Mouse (Mus musculus) midbrain, embryonic 12.5 days (tissue): ENCODE data around the gene Fam193b. TPM values are rescaled to one million over a fixed set of nuclear protein-coding genes. Genes with fewer than 3 reads are reported as not detected.

ENCODE experiments used
- ATAC-seq: fragments of 200-750 bp; cut with Nextera tagmentation; 2 replicates; pipeline ENCODE4 v1.8.0; 2017; ENCODE audit warnings: low read depth, moderate TSS enrichment, moderate library complexity; ENCODE audit not compliant: low FRiP score
- H3K27ac ChIP-seq: fragments of 300-500 bp; sonication (generic); replicated peaks from 2 replicates; pipeline ENCODE4 v1.5.1; 2016; ENCODE audit warnings: mild to moderate bottlenecking
- H3K27me3 ChIP-seq: fragments of 300-500 bp; sonication (generic); 2 replicates; pipeline ENCODE4 v1.6.1; 2016; ENCODE audit warnings: mild to moderate bottlenecking
- H3K36me3 ChIP-seq: fragments of 300-500 bp; sonication (generic); 2 replicates; pipeline ENCODE4 v1.6.1; 2016
- H3K4me1 ChIP-seq: fragments of 300-500 bp; sonication (generic); 2 replicates; pipeline ENCODE4 v1.6.1; 2016
- H3K4me2 ChIP-seq: fragments of 300-500 bp; sonication (generic); replicated peaks from 2 replicates; pipeline ENCODE4 v1.6.1; 2016; ENCODE audit warnings: mild to moderate bottlenecking, moderate library complexity
- H3K4me3 ChIP-seq: fragments of 300-500 bp; sonication (generic); 2 replicates; pipeline ENCODE4 v1.5.1; 2016; ENCODE audit warnings: mild to moderate bottlenecking
- H3K9ac ChIP-seq: fragments of 300-500 bp; sonication (generic); replicated peaks from 2 replicates; pipeline ENCODE4 v1.6.1; 2016; ENCODE audit warnings: mild to moderate bottlenecking, moderate library complexity
- H3K9me3 ChIP-seq: fragments of 300-500 bp; sonication (generic); 2 replicates; pipeline ENCODE4 v1.6.1; 2016; ENCODE audit warnings: mild to moderate bottlenecking
- WGBS: fragments of 180-500 bp; shearing (Covaris S2); methylation state at CpG from one replicate; pipeline ENCODE4 v1.1.7; 2016; 5-methylcytosine and 5-hydroxymethylcytosine counted together
- polyA plus RNA-seq: library from polyadenylated mRNA; unstranded; fragments of >200 nt; fragmentation: Nextera tagmentation; extraction: Ambion mirVana; gene quantifications from 2 replicates; pipeline ENCODE4 v1.2.1, GENCODE M21; 2016

The Fam193b gene
- polyA plus RNA-seq, 1 experiment from 2014 or later: 67.7 TPM

GRCm38 (mm10) chr13:55540933-55541332, 30.0 kb downstream of the Fam193b start:
- Histone ChIP-seq H3K4me3 (no peak overlapping the region), H3K27ac (no peak overlapping the region), H3K9me3 (no peaks in the 10 kb centered on the region), H3K4me1 (peaks cover 4% of the 10 kb centered on the region; the same call in 1 of the 2 replicates), H3K36me3 (peaks cover 87% of the 10 kb centered on the region), H3K9ac (no peak overlapping the region), H3K4me2 (no peak overlapping the region), H3K27me3 (no peaks in the 10 kb centered on the region)
- WGBS: 93% methylated on average over 2 of the region's 2 CpGs
- ATAC-seq: no peak

- peaks cover 15% of the 10 kb centered on the region for H3K4me1 ChIP-seq
- H3K36me3 ChIP-seq: peaks cover 76% of the 10 kb centered on the region
- H3K27me3 ChIP-seq: no peaks in the 10 kb centered on the region
- peak within 1 kb of the TSS; percentile 83 for H3K9ac ChIP-seq
- H3K4me2 ChIP-seq: peak within 1 kb of the TSS; percentile 100
- no peaks in the 10 kb centered on the region for H3K9me3 ChIP-seq
- peak within 1 kb of the TSS; percentile 93 for H3K4me3 ChIP-seq
- WGBS: 1% methylated on average over 70 of the region's 70 CpGs
- peak within 1 kb of the TSS; percentile 75 for H3K27ac ChIP-seq
- ATAC-seq: peak; percentile 98
These were observed 34.4 kb downstream of the Fam193b start, which contains the start of gene Ddx41 for GRCm38 (mm10) chr13:55536194-55537175. TSS of gene Ddx41 (minus strand) at chr13:55536658.

- 19% methylated on average over 17 of the region's 17 CpGs for WGBS
- Histone ChIP-seq H3K4me1 (peaks cover 15% of the 10 kb centered on the region), H3K36me3 (peaks cover 76% of the 10 kb centered on the region), H3K4me2 (peak overlapping the region; percentile 100), H3K9ac (peak overlapping the region; percentile 83), H3K9me3 (no peaks in the 10 kb centered on the region), H3K27me3 (no peaks in the 10 kb centered on the region), H3K27ac (peak overlapping the region; percentile 75), H3K4me3 (peak overlapping the region; percentile 93)
- no peak for ATAC-seq
These were observed 35.1 kb downstream of the Fam193b start for GRCm38 (mm10) chr13:55535796-55536193.

GRCm38 (mm10) chr13:55535191-55535590, 35.7 kb downstream of the Fam193b start:
- Histone ChIP-seq H3K27ac (no peak overlapping the region), H3K4me2 (peak overlapping the region; percentile 100), H3K9me3 (no peaks in the 10 kb centered on the region), H3K27me3 (no peaks in the 10 kb centered on the region), H3K4me3 (peak overlapping the region; percentile 93), H3K9ac (0 out of 2 replicates have a peak overlapping the region, but pooled peaks have one; percentile 83), H3K36me3 (peaks cover 76% of the 10 kb centered on the region), H3K4me1 (peaks cover 15% of the 10 kb centered on the region)
- no peak for ATAC-seq
- 96% methylated on average over 15 of the region's 15 CpGs for WGBS

GRCm38 (mm10) chr13:55529198-55529915, 41.6 kb downstream of the Fam193b start, which contains the start of gene Dok3:
TSS of gene Dok3 (minus strand) at chr13:55529296.
- Histone ChIP-seq H3K27ac (no peak within 1 kb of the TSS), H3K4me3 (no peak within 1 kb of the TSS), H3K36me3 (peaks cover 56% of the 10 kb centered on the region), H3K4me2 (no peak within 1 kb of the TSS), H3K9me3 (no peaks in the 10 kb centered on the region), H3K4me1 (no peaks in the 10 kb centered on the region), H3K9ac (no peak within 1 kb of the TSS), H3K27me3 (no peaks in the 10 kb centered on the region)
- no peak for ATAC-seq
- WGBS: 88% methylated on average over 8 of the region's 8 CpGs

- H3K4me3 ChIP-seq: no peak overlapping the region
- H3K27ac ChIP-seq: no peak overlapping the region
- H3K9me3 ChIP-seq: no peaks in the 10 kb centered on the region
- H3K4me2 ChIP-seq: no peak overlapping the region
- no peak for ATAC-seq
- no peaks in the 10 kb centered on the region for H3K4me1 ChIP-seq
- 80% methylated on average over 18 of the region's 18 CpGs for WGBS
- H3K27me3 ChIP-seq: no peaks in the 10 kb centered on the region
- H3K9ac ChIP-seq: no peak overlapping the region
- H3K36me3 ChIP-seq: peaks cover 44% of the 10 kb centered on the region
These were observed 42.8 kb downstream of the Fam193b start for GRCm38 (mm10) chr13:55527834-55528772.

GRCm38 (mm10) chr13:55527212-55527611, 43.7 kb downstream of the Fam193b start:
- WGBS: 87% methylated on average over 16 of the region's 16 CpGs
- H3K36me3 ChIP-seq: peaks cover 36% of the 10 kb centered on the region

GRCm38 (mm10) chr13:55525733-55526553, 45.0 kb downstream of the Fam193b start:
- H3K4me1 ChIP-seq: no peaks in the 10 kb centered on the region
- H3K9ac ChIP-seq: no peak overlapping the region
- peaks cover 24% of the 10 kb centered on the region for H3K36me3 ChIP-seq
- H3K4me3 ChIP-seq: no peak overlapping the region
- no peaks in the 10 kb centered on the region for H3K27me3 ChIP-seq
- 83% methylated on average over 16 of the region's 16 CpGs for WGBS
- H3K27ac ChIP-seq: no peak overlapping the region
- H3K4me2 ChIP-seq: no peak overlapping the region
- no peaks in the 10 kb centered on the region for H3K9me3 ChIP-seq
- no peak for ATAC-seq

More at GRCm38 (mm10) chr13:55527212-55527611, 43.7 kb downstream of the Fam193b start:
- H3K4me3 ChIP-seq: no peak overlapping the region
- no peak for ATAC-seq
- no peak overlapping the region for H3K9ac ChIP-seq
- H3K9me3 ChIP-seq: no peaks in the 10 kb centered on the region
- H3K27me3 ChIP-seq: no peaks in the 10 kb centered on the region
- no peak overlapping the region for H3K4me2 ChIP-seq
- H3K4me1 ChIP-seq: no peaks in the 10 kb centered on the region
- H3K27ac ChIP-seq: no peak overlapping the region

- Histone ChIP-seq H3K4me2 (no peak overlapping the region), H3K9me3 (no peaks in the 10 kb centered on the region), H3K36me3 (peaks cover 5% of the 10 kb centered on the region), H3K27me3 (no peaks in the 10 kb centered on the region), H3K4me3 (no peak overlapping the region), H3K27ac (no peak overlapping the region), H3K4me1 (no peaks in the 10 kb centered on the region), H3K9ac (no peak overlapping the region)
- 93% methylated on average over 23 of the region's 23 CpGs for WGBS
- ATAC-seq: no peak
These were observed 46.8 kb downstream of the Fam193b start for GRCm38 (mm10) chr13:55523951-55524600.

GRCm38 (mm10) chr13:55523278-55523677, 47.6 kb downstream of the Fam193b start:
- Histone ChIP-seq H3K4me3 (no peak overlapping the region), H3K27me3 (no peaks in the 10 kb centered on the region), H3K4me1 (no peaks in the 10 kb centered on the region), H3K4me2 (no peak overlapping the region), H3K27ac (no peak overlapping the region), H3K9me3 (no peaks in the 10 kb centered on the region), H3K9ac (no peak overlapping the region), H3K36me3 (0 out of 2 replicates have a peak, but pooled peaks cover 4% of the 10 kb centered on the region)
- WGBS: 63% methylated on average over 17 of the region's 17 CpGs
- ATAC-seq: no peak
